Mouse (Mus musculus) hematopoietic stem cell, adult 5-6 weeks (primary cell): ENCODE data around the gene Raver1. TPM values are rescaled to one million over a fixed set of nuclear protein-coding genes. Genes with fewer than 3 reads are reported as not detected.
"Not testable (repeated sequence)": the region's sequence is repeated elsewhere in the genome, so short reads cannot be mapped to it uniquely, and the experiment has no call there.

Experiments used
- ATAC-seq, 2 experiments: fragments of 125-278 bp in 1 of 2; replicated peaks in 1 of 2; 2 replicates each; pipeline ENCODE4 v1.8.0; 2016 to 2017; ENCODE audit warnings: inconsistent platforms in 2 of 2, mild to moderate bottlenecking in 2 of 2, moderate number of reproducible peaks in 2 of 2, low read depth in 1 of 2, moderate TSS enrichment in 1 of 2; ENCODE audit not compliant: low FRiP score in 2 of 2, poor library complexity in 2 of 2, severe bottlenecking in 2 of 2, insufficient read depth in 1 of 2, low TSS enrichment in 1 of 2
- total RNA-seq: library from RNA; stranded (forward); fragments of 172-1452, 232-1000 nt; gene quantifications from 2 replicates; pipeline ENCODE4 v1.2.3, GENCODE M21; 2017

Gene Raver1
- total RNA-seq, 1 experiment from 2014 or later, result 13.1 TPM

GRCm38 (mm10) chr9:21072641-21073040 is 19.2 kb downstream of the Raver1 start:
- no peak for ATAC-seq

GRCm38 (mm10) chr9:21067006-21067684 is 24.7 kb downstream of the Raver1 start, which contains the start of gene Zglp1:
Gene Zglp1, minus strand, starts transcription at chr9:21067093.
- no peak for ATAC-seq

GRCm38 (mm10) chr9:21062928-21063327 is 28.9 kb downstream of the Raver1 start:
- ATAC-seq, result no peak

GRCm38 (mm10) chr9:21051578-21051977 is 40.2 kb downstream of the Raver1 start:
- ATAC-seq, result peak; percentile 29 to 42; a peak in 2 of 4 replicates

- no peak for ATAC-seq
Measured at GRCm38 (mm10) chr9:21045235-21045634, 46.6 kb downstream of the Raver1 start.

GRCm38 (mm10) chr9:21044785-21045184 is 47.0 kb downstream of the Raver1 start:
- ATAC-seq, result not testable (repeated sequence)

- ATAC-seq, result no peak
Measured at GRCm38 (mm10) chr9:21043563-21043962, 48.2 kb downstream of the Raver1 start.

- no peak for ATAC-seq
Measured at GRCm38 (mm10) chr9:21041308-21041707, 50.5 kb downstream of the Raver1 start.

- no peak for ATAC-seq
Measured at GRCm38 (mm10) chr9:21039779-21040178, 52.0 kb downstream of the Raver1 start.

GRCm38 (mm10) chr9:21037481-21037891 is 54.3 kb downstream of the Raver1 start:
- ATAC-seq, result no peak

- no peak for ATAC-seq
Measured at GRCm38 (mm10) chr9:21036666-21037065, 55.1 kb downstream of the Raver1 start.

GRCm38 (mm10) chr9:21036161-21036560 is 55.6 kb downstream of the Raver1 start:
- ATAC-seq, result no peak

GRCm38 (mm10) chr9:21035586-21035985 is 56.2 kb downstream of the Raver1 start:
- ATAC-seq, result no peak

GRCm38 (mm10) chr9:21034481-21035085 is 57.2 kb downstream of the Raver1 start:
- no peak for ATAC-seq

GRCm38 (mm10) chr9:21033136-21033535 is 58.7 kb downstream of the Raver1 start:
- peak; percentile 30 to 40; a peak in 3 of 4 replicates for ATAC-seq

- ATAC-seq, result no peak
Measured at GRCm38 (mm10) chr9:21032491-21032890, 59.3 kb downstream of the Raver1 start.

GRCm38 (mm10) chr9:21031896-21032351 is 59.9 kb downstream of the Raver1 start, which contains the start of gene Icam5:
Gene Icam5, plus strand, starts transcription at chr9:21032073.
- no peak for ATAC-seq

- ATAC-seq, result peak; percentile 18 to 31; a peak in 3 of 4 replicates
Measured at GRCm38 (mm10) chr9:21031251-21031895, 60.4 kb downstream of the Raver1 start.
